Mouse (Mus musculus) heart, embryonic 16.5 days (tissue): ENCODE measurements around the gene Igflr1. TPM values are rescaled to one million over a fixed set of nuclear protein-coding genes. Genes with fewer than 3 reads are reported as not detected.

Experiments
- ATAC-seq: fragments of 200-750 bp; cut with Nextera tagmentation; replicated peaks from 2 replicates; pipeline ENCODE4 v1.8.0; 2017; ENCODE audit warnings: moderate number of reproducible peaks; ENCODE audit not compliant: insufficient read depth, low FRiP score; ENCODE audit errors: extremely low read depth
- H3K27ac ChIP-seq: fragments of 300-500 bp; sonication (generic); 2 replicates; pipeline ENCODE4 v1.5.1; 2014; ENCODE audit warnings: mild to moderate bottlenecking, low read length, control low read depth, moderate library complexity
- H3K27me3 ChIP-seq: fragments of 300-500 bp; sonication (generic); 2 replicates; pipeline ENCODE4 v1.6.1; 2014; ENCODE audit warnings: low read length, mixed read lengths; ENCODE audit not compliant: control insufficient read depth, insufficient read depth
- H3K36me3 ChIP-seq: fragments of 300-500 bp; sonication (generic); 2 replicates; pipeline ENCODE4 v1.6.1; 2014; ENCODE audit not compliant: control insufficient read depth, insufficient read depth
- H3K4me1 ChIP-seq: fragments of 300-500 bp; sonication (generic); 2 replicates; pipeline ENCODE4 v1.6.1; 2014; ENCODE audit warnings: low read length, mixed read lengths; ENCODE audit not compliant: control insufficient read depth, insufficient read depth
- H3K4me2 ChIP-seq: fragments of 300-500 bp; sonication (generic); 2 replicates; pipeline ENCODE4 v1.6.1; 2014; ENCODE audit warnings: low read depth, mild to moderate bottlenecking, control low read depth, low read length
- H3K4me3 ChIP-seq: fragments of 300-500 bp; sonication (generic); 2 replicates; pipeline ENCODE4 v1.5.1; 2014; ENCODE audit warnings: mild to moderate bottlenecking, control low read depth, low read length
- H3K9ac ChIP-seq: fragments of 300-500 bp; sonication (generic); 2 replicates; pipeline ENCODE4 v1.6.1; 2014; ENCODE audit warnings: low read length, control low read depth
- H3K9me3 ChIP-seq: fragments of 300-500 bp; sonication (generic); replicated peaks from 2 replicates; pipeline ENCODE4 v1.6.1; 2016; ENCODE audit warnings: low read length; ENCODE audit not compliant: control insufficient read depth
- WGBS: fragments of 180-500 bp; shearing (Covaris S2); extraction: QIAGEN DNeasy Blood & Tissue Kit; methylation state at CpG from one replicate; pipeline ENCODE4 v1.1.7; 2014; 5-methylcytosine and 5-hydroxymethylcytosine counted together
- polyA plus RNA-seq: library from polyadenylated mRNA; unstranded; fragments of >200 nt; fragmentation: Nextera tagmentation; extraction: Ambion mirVana; gene quantifications from 2 replicates; pipeline ENCODE4 v1.2.1, GENCODE M21; 2015

Igflr1 gene
- polyA plus RNA-seq, 1 experiment from 2014 or later: 3.9 TPM

DNA sequence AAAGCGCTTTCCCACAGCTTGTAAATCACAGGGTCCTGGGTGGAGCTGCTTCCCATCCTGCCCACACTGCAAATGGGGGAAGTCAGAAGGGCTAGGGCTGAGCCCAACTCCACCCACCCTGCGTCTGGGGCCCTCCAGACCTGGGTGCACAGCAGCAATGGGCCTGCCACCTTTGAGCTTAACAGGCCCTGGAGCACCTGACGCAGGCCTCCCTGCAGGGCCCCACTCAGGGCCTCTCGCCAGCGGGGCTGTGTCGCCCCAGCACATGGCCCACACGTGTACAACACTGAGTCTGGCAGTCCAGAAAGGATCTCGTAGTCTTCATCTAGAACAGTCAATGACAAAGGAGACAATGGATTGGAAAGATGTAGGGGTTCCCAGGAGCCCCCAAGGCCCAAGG, 14.7 kb downstream of the Igflr1 start:
- WGBS: 89% methylated on average over 8 of the region's 8 CpGs
- no peaks in the 10 kb centered on the region for H3K27me3 ChIP-seq
- H3K4me2 ChIP-seq: no peak overlapping the region
- no peaks in the 10 kb centered on the region for H3K4me1 ChIP-seq
- no peak overlapping the region for H3K27ac ChIP-seq
- H3K9ac ChIP-seq: no peak overlapping the region
- no peak overlapping the region for H3K4me3 ChIP-seq
- H3K36me3 ChIP-seq: peaks cover 87% of the 10 kb centered on the region
- no peak; the same call in 1 of the 2 replicates for ATAC-seq
- no peaks in the 10 kb centered on the region for H3K9me3 ChIP-seq

DNA sequence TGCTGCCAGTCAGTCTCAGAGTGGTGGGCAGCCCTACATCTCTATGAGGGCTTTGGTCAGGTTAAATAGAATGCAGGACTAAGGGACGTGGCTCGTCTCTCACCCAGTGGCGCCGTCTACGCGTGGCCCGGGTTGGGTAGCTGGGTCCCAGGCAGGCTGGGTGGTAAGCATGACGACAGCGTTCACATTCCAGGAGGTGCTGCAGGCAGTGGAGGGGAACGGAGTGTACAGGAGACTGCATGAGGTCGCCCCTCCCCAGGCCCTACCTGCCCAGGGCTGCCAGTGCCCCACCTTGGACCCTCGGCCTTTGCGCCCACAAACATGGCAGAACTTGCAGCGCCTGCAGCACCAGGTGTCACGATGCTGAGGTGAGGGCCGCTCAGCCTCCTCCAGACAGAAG, 16.3 kb downstream of the Igflr1 start:
- H3K4me2 ChIP-seq: no peak overlapping the region

DNA sequence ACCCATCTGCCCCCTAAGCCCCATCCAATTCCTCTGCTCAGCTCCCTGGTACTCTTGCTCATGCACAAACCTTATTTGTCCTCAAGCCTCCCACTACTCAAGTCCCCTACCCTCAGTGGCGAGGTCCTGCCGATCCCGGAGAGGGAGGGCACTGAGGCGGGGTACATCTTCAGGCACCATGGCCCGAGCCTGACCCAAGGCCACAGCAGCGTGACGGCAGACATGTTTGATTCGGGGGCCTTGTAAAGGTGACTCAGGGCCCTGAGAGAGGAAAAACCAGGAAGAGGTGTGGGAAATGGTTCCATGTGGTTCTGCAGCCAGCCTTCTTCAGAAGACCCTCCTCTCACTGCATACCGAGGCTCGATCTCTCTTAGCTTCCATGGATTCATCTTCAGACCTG, 19.1 kb downstream of the Igflr1 start:
- Histone ChIP-seq H3K36me3 (peaks cover 60% of the 10 kb centered on the region), H3K4me3 (no peak overlapping the region), H3K9ac (no peak overlapping the region), H3K27ac (no peak overlapping the region), H3K9me3 (no peaks in the 10 kb centered on the region), H3K4me1 (peaks cover 10% of the 10 kb centered on the region), H3K4me2 (no peak overlapping the region), H3K27me3 (no peaks in the 10 kb centered on the region)
- ATAC-seq: no peak
- WGBS: 92% methylated on average over 10 of the region's 10 CpGs

More for the DNA sequence above, 16.3 kb downstream of the Igflr1 start:
- no peaks in the 10 kb centered on the region for H3K9me3 ChIP-seq
- no peaks in the 10 kb centered on the region for H3K27me3 ChIP-seq
- no peak overlapping the region for H3K4me3 ChIP-seq
- ATAC-seq: no peak
- H3K27ac ChIP-seq: no peak overlapping the region
- 93% methylated on average over 16 of the region's 16 CpGs for WGBS
- H3K36me3 ChIP-seq: peaks cover 87% of the 10 kb centered on the region
- H3K9ac ChIP-seq: no peak overlapping the region
- no peaks in the 10 kb centered on the region for H3K4me1 ChIP-seq

DNA sequence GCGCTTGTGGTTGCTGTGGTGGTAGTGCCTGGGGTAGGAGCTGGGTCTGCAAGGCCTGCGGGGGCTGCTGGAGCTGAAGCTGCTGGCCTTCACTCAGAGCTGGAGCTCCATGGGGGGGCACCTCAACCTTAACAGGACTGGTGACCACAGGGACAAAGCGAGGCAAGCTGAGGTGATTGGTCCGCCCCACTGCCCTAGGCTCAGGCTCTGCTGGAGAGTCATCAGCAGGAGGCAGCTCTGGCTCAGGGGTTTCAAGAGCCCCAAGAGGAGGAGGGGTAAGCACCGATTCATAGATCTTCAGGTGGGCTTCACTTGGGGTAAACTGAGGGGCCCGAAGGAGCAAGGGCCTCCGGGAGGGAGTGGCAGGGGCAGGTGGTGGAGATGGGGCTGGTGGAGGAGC, 19.9 kb downstream of the Igflr1 start:
- no peak overlapping the region for H3K27ac ChIP-seq
- no peak overlapping the region for H3K9ac ChIP-seq
- peaks cover 17% of the 10 kb centered on the region for H3K4me1 ChIP-seq
- H3K36me3 ChIP-seq: peaks cover 52% of the 10 kb centered on the region
- ATAC-seq: no peak
- H3K4me2 ChIP-seq: no peak overlapping the region
- H3K27me3 ChIP-seq: no peaks in the 10 kb centered on the region
- 93% methylated on average over 7 of the region's 7 CpGs for WGBS
- H3K9me3 ChIP-seq: no peaks in the 10 kb centered on the region
- H3K4me3 ChIP-seq: no peak overlapping the region

GRCm38 (mm10) chr7:30586455-30587020, 21.3 kb downstream of the Igflr1 start:
- Histone ChIP-seq H3K4me2 (no peak overlapping the region; the same call in 1 of the 2 replicates), H3K9me3 (no peaks in the 10 kb centered on the region), H3K4me3 (no peak overlapping the region), H3K36me3 (peaks cover 44% of the 10 kb centered on the region), H3K9ac (no peak overlapping the region), H3K4me1 (peaks cover 17% of the 10 kb centered on the region), H3K27me3 (no peaks in the 10 kb centered on the region), H3K27ac (no peak overlapping the region)
- 91% methylated on average over 28 of the region's 28 CpGs for WGBS
- ATAC-seq: no peak

- peak overlapping the region; percentile 71 for H3K4me3 ChIP-seq
- H3K27me3 ChIP-seq: no peaks in the 10 kb centered on the region
- peak; percentile 12 for ATAC-seq
- H3K9ac ChIP-seq: peak overlapping the region; percentile 88
- H3K4me1 ChIP-seq: peaks cover 17% of the 10 kb centered on the region
- peaks cover 29% of the 10 kb centered on the region for H3K36me3 ChIP-seq
- H3K9me3 ChIP-seq: no peaks in the 10 kb centered on the region
- H3K27ac ChIP-seq: peak overlapping the region; percentile 80
- H3K4me2 ChIP-seq: peak overlapping the region; percentile 98
- 1% methylated on average over 67 of the region's 67 CpGs for WGBS
These were observed 22.8 kb downstream of the Igflr1 start for GRCm38 (mm10) chr7:30587842-30588667.

DNA sequence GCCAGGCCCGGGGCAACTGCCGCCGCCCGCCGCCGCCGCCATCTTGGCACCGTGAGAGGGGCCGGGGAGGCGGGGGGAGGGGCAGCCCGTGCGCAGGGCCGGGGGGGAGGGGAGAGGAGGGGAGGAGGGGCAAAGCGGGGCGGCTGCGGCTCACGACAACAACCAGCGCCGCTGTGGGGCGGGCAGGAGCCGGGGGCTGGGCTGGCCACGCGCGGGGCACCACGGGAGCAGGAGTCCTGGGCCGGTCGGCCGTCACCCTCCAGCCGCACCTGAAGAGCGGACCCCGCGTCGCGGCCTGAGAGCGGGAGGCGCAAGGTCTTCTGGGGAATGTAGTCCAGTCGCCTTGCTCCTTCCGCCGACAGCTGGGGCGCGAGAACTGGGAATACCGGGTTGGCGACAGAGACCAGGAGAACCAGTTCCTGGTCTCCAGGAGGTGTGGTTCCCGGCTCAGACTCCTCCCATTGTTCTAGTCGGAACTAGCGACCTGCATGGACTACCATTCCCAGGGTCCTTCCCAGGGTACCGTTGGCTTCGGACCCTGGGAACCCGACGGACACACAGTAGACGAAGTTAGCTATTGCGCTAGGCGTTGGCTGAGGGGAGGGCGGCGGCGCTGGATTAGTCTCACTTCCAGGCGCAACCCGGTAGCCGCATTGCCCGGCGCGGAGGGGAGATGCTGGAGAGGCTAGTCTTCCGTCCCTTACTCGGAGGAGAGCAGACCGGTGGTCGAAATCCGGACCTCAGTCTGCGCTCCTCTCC, 23.6 kb downstream of the Igflr1 start, which contains the start of gene Kmt2b:
Gene Kmt2b (minus strand): TSS at position 51 of the 759 bp plus-strand sequence.
- H3K27ac ChIP-seq: peak within 1 kb of the TSS; percentile 80
- peaks cover 22% of the 10 kb centered on the region for H3K36me3 ChIP-seq
- peak within 1 kb of the TSS; percentile 71 for H3K4me3 ChIP-seq
- H3K9me3 ChIP-seq: no peaks in the 10 kb centered on the region
- no peaks in the 10 kb centered on the region for H3K27me3 ChIP-seq
- peak within 1 kb of the TSS; percentile 88 for H3K9ac ChIP-seq
- under 1% methylated on average over 54 of the region's 68 CpGs for WGBS
- peak; percentile 95 for ATAC-seq
- peak within 1 kb of the TSS; percentile 98 for H3K4me2 ChIP-seq
- H3K4me1 ChIP-seq: peaks cover 17% of the 10 kb centered on the region

- Histone ChIP-seq H3K27me3 (no peaks in the 10 kb centered on the region), H3K36me3 (peaks cover 16% of the 10 kb centered on the region), H3K4me3 (peak overlapping the region; percentile 71), H3K4me1 (peaks cover 17% of the 10 kb centered on the region), H3K9me3 (no peaks in the 10 kb centered on the region), H3K4me2 (peak overlapping the region; percentile 90), H3K9ac (peak overlapping the region; percentile 88), H3K27ac (peak overlapping the region; percentile 80)
- 29% methylated on average over 40 of the region's 40 CpGs for WGBS
- peak; percentile 59 for ATAC-seq
These were observed 24.4 kb downstream of the Igflr1 start for GRCm38 (mm10) chr7:30589435-30590301.
